Mouse (Mus musculus): ENCODE data around the gene Cyp2u1. TPM values are rescaled to one million over a fixed set of nuclear protein-coding genes. Genes with fewer than 3 reads are reported as not detected.

Gene Cyp2u1
- polyA plus RNA-seq, 1 experiment from 2014 or later, result 1.4 TPM

DNA sequence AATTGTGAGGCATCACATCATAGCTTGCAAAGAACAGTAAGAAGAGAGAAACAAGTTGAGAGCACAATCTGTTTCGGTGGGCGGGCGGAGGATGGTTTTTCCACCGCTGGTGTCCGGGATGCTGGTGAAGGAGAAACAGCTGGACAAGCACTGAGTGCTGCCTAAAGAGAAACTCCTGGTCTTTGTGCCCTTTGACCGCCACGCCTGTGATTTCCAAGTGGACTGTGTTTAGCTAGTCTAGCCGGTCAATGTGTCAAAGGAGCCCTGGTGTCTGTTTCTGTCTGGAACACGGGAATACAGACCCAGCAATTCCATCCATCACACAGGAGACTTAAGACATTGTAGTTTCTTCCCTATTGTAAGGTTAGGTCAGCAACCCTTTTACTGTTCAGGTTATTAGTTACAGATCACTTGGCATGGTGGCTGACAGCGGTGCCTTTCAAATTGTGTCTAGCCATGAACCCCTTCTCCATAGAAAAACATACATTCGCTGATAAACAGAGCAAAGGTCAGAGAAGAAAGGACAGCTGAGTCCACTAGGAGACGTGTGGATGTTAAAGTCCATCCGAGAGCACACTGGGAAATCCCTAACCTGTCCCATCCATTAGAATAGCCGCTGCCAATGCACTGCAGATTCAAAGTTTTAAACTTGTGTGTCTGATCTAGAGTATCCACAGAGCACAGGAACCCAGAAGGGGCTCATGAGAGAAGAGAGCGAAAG, 39.1 kb downstream of the Cyp2u1 start:
- Histone ChIP-seq H3K9ac (replicated peaks; ENCODE audit: low read length) (no peak overlapping the region), H3K27ac (replicated peaks; ENCODE audit: low read depth, low read length) (no peak overlapping the region), H3K4me1 (ENCODE audit: control insufficient read depth, insufficient read depth, low read length) (no peaks in the 10 kb centered on the region), H3K27me3 (ENCODE audit: control insufficient read depth, insufficient read depth, low read length) (no peaks in the 10 kb centered on the region), H3K4me3 (ENCODE audit: low read depth, low read length) (no peak overlapping the region), H3K9me3 (replicated peaks; ENCODE audit: control insufficient read depth, low read length) (no peaks in the 10 kb centered on the region), H3K36me3 (replicated peaks; ENCODE audit: control insufficient read depth, insufficient read depth, low read depth, low read length) (no peaks in the 10 kb centered on the region), H3K4me2 (ENCODE audit: low read depth, low read length) (no peak overlapping the region)
- WGBS, result 75% methylated on average over 15 of the region's 15 CpGs
- no peak for DNase-seq (ENCODE audit: low spot score)
- ATAC-seq (replicated peaks; ENCODE audit: insufficient number of reproducible peaks, low FRiP score, low TSS enrichment, low read depth), result no peak

DNA sequence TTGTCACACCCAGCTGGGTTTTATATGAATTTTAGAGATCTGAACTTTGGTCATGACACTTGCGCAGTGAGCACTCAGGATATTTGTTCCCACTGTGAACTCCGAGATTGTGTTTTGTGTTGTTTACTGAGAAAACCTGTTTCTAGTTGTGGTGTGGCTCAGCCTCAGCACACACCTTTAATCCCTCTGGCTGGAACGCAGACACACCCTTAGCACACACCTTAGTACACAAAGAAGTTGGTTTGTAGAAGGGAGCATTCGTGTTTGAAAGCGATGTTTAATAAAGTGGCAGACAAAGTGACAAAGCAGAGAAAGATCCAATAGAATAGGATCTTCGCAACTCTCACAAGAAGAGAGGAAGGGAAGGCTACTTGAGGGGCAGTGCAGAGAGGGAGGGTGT, 42.6 kb downstream of the Cyp2u1 start:
- no peaks in the 10 kb centered on the region for H3K36me3 ChIP-seq (replicated peaks; ENCODE audit: control insufficient read depth, insufficient read depth, low read depth, low read length)
- H3K4me1 ChIP-seq (ENCODE audit: control insufficient read depth, insufficient read depth, low read length), result no peaks in the 10 kb centered on the region
- no peak overlapping the region for H3K9ac ChIP-seq (replicated peaks; ENCODE audit: low read length)
- H3K27ac ChIP-seq (replicated peaks; ENCODE audit: low read depth, low read length), result no peak overlapping the region
- 95% methylated on average over 6 of the region's 6 CpGs for WGBS
- no peak for DNase-seq (ENCODE audit: low spot score)
- no peaks in the 10 kb centered on the region for H3K27me3 ChIP-seq (ENCODE audit: control insufficient read depth, insufficient read depth, low read length)
- no peak overlapping the region for H3K4me2 ChIP-seq (ENCODE audit: low read depth, low read length)
- no peak overlapping the region for H3K4me3 ChIP-seq (ENCODE audit: low read depth, low read length)
- no peaks in the 10 kb centered on the region for H3K9me3 ChIP-seq (replicated peaks; ENCODE audit: control insufficient read depth, low read length)
- ATAC-seq (replicated peaks; ENCODE audit: insufficient number of reproducible peaks, low FRiP score, low TSS enrichment, low read depth), result no peak

DNA sequence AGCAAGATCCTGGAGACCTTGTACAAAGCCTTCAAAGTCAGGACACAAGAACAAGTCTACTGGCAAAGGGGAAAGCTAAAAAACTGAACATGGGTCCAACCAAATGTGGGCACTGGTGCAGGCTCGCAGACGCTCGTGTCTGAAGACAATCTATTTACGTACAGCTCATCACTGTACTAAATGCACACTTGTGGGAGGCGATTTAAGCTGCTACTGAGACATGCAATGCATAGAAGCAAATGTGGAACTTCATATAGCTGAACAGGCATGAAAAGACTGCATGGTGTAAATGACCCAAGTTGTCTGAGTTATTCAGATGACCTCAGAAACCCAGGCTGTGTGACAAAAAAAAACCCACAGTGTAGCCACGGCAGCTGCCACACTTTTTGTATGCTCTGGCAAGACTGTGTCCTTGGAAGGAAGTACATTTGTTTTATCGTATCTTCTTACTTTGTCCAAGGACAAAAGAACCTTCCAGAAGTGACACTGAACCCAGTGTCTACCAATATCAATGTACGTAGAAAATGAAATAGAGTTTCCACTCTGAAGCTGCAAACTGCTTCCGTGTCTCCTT, 43.5 kb downstream of the Cyp2u1 start:
- no peaks in the 10 kb centered on the region for H3K36me3 ChIP-seq (replicated peaks; ENCODE audit: control insufficient read depth, insufficient read depth, low read depth, low read length)

DNA sequence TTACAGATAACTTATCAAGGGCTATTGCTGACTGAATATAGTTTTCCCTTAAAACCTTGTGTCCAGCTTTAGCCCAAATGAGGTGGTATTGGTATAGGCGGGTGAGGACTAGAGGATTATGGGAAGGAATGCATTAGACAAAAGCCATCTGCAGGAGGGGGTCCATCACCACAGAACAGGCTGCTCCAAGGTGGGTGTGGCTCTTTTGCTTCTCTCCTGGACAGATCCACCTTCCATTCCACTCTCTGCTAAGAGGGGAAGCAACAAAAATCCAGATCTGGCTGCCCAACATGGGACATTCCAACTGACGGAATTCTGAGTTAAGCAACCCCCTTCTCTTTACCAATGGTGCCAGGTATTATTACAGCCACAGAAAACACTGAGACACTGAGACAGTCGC, 44.1 kb downstream of the Cyp2u1 start:
- ATAC-seq (replicated peaks; ENCODE audit: insufficient number of reproducible peaks, low FRiP score, low TSS enrichment, low read depth) (no peak), DNase-seq (ENCODE audit: low spot score) (no peak)
- Histone ChIP-seq H3K9ac (replicated peaks; ENCODE audit: low read length) (no peak overlapping the region), H3K36me3 (replicated peaks; ENCODE audit: control insufficient read depth, insufficient read depth, low read depth, low read length) (no peaks in the 10 kb centered on the region), H3K27me3 (ENCODE audit: control insufficient read depth, insufficient read depth, low read length) (no peaks in the 10 kb centered on the region), H3K9me3 (replicated peaks; ENCODE audit: control insufficient read depth, low read length) (no peaks in the 10 kb centered on the region), H3K4me2 (ENCODE audit: low read depth, low read length) (no peak overlapping the region), H3K27ac (replicated peaks; ENCODE audit: low read depth, low read length) (no peak overlapping the region), H3K4me3 (ENCODE audit: low read depth, low read length) (no peak overlapping the region), H3K4me1 (ENCODE audit: control insufficient read depth, insufficient read depth, low read length) (no peaks in the 10 kb centered on the region)
- 87% methylated on average over 3 of the region's 3 CpGs for WGBS

More for the DNA sequence above, 43.5 kb downstream of the Cyp2u1 start:
- no peak overlapping the region for H3K27ac ChIP-seq (replicated peaks; ENCODE audit: low read depth, low read length)
- no peak overlapping the region for H3K4me2 ChIP-seq (ENCODE audit: low read depth, low read length)
- H3K27me3 ChIP-seq (ENCODE audit: control insufficient read depth, insufficient read depth, low read length), result no peaks in the 10 kb centered on the region
- no peak overlapping the region for H3K9ac ChIP-seq (replicated peaks; ENCODE audit: low read length)
- no peak for DNase-seq (ENCODE audit: low spot score)
- no peaks in the 10 kb centered on the region for H3K9me3 ChIP-seq (replicated peaks; ENCODE audit: control insufficient read depth, low read length)
- ATAC-seq (replicated peaks; ENCODE audit: insufficient number of reproducible peaks, low FRiP score, low TSS enrichment, low read depth), result no peak
- WGBS, result 92% methylated on average over 9 of the region's 9 CpGs
- H3K4me3 ChIP-seq (ENCODE audit: low read depth, low read length), result no peak overlapping the region
- no peaks in the 10 kb centered on the region for H3K4me1 ChIP-seq (ENCODE audit: control insufficient read depth, insufficient read depth, low read length)

DNA sequence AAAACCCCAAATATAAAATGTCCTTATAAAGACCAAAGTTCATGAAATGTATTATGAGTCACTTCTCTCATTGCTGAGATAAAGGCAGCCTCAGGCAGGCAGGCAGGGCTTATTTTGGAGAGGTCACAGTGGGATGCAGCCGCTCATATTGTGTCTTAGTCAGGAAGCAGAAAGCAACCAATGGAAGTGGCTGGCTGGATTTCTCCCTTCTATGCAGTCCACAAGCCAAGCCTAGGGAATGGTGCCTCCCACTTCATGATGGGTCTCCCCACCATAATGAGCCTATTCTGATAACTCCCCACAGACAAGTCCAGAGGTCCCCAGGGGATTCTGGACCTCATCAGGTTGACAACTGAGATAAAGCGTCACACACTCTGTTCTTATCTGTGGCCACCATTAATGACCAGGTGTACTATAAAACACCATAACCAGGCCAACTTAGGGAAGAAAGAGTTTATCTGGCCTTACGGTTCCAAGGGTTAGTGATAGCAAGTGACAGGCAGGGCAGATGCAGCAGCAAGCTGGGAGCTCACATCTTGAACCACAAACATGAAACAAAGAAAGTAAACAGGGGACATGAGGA, 47.5 kb downstream of the Cyp2u1 start:
- Histone ChIP-seq H3K4me3 (ENCODE audit: low read depth, low read length) (no peak overlapping the region), H3K27ac (replicated peaks; ENCODE audit: low read depth, low read length) (no peak overlapping the region), H3K9ac (replicated peaks; ENCODE audit: low read length) (no peak overlapping the region), H3K27me3 (ENCODE audit: control insufficient read depth, insufficient read depth, low read length) (no peaks in the 10 kb centered on the region), H3K4me2 (ENCODE audit: low read depth, low read length) (no peak overlapping the region), H3K36me3 (replicated peaks; ENCODE audit: control insufficient read depth, insufficient read depth, low read depth, low read length) (no peaks in the 10 kb centered on the region), H3K9me3 (replicated peaks; ENCODE audit: control insufficient read depth, low read length) (no peaks in the 10 kb centered on the region), H3K4me1 (ENCODE audit: control insufficient read depth, insufficient read depth, low read length) (no peaks in the 10 kb centered on the region)
- ATAC-seq (replicated peaks; ENCODE audit: insufficient number of reproducible peaks, low FRiP score, low TSS enrichment, low read depth), result no peak
- 90% methylated on average over 3 of the region's 3 CpGs for WGBS
- no peak for DNase-seq (ENCODE audit: low spot score)

DNA sequence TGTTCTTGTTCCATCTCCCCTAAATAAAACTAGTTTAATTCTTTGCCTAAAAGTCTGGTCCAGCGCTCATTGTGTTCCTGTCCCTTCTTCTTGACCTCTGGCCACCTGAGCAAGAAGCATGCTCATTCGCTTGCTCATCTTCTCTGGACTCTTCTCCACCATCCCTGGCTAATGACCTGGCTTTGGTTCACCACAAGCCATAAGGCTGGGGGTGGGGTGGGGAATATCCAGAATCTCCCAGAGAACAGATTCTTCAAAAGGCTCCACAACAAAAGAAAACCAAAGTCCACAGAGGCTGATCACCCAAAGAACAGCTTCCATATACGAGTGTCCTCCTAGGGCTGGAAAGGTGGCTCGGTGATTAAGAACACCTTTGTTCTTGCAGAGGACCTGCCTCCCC, 48.0 kb downstream of the Cyp2u1 start:
- Histone ChIP-seq H3K4me2 (ENCODE audit: low read depth, low read length) (no peak overlapping the region), H3K9ac (replicated peaks; ENCODE audit: low read length) (no peak overlapping the region), H3K4me1 (ENCODE audit: control insufficient read depth, insufficient read depth, low read length) (no peaks in the 10 kb centered on the region), H3K4me3 (ENCODE audit: low read depth, low read length) (no peak overlapping the region), H3K9me3 (replicated peaks; ENCODE audit: control insufficient read depth, low read length) (no peaks in the 10 kb centered on the region), H3K36me3 (replicated peaks; ENCODE audit: control insufficient read depth, insufficient read depth, low read depth, low read length) (no peaks in the 10 kb centered on the region), H3K27me3 (ENCODE audit: control insufficient read depth, insufficient read depth, low read length) (no peaks in the 10 kb centered on the region), H3K27ac (replicated peaks; ENCODE audit: low read depth, low read length) (no peak overlapping the region)
- DNase-seq (ENCODE audit: low spot score), result no peak
- WGBS, result 91% methylated on average over 4 of the region's 4 CpGs
- no peak for ATAC-seq (replicated peaks; ENCODE audit: insufficient number of reproducible peaks, low FRiP score, low TSS enrichment, low read depth)

DNA sequence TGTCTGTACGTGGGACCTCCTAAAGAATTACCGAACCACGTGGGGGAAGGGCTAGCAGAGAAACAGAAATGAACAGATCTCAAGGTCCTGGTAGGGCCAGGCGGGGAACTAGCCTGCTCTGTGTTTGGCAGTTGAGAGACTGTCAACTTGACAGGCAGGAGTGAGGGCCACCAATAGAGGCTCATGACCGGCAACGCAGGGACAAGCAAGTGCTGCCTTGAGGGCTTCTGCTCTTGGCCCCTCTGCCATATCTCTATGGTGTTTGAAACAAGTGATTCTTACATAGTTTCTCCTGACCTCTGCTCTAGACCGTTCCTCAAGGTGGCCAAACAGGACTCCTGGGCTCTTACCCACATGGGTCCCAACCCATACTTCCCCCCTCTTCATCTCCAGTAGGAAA, 51.4 kb downstream of the Cyp2u1 start:
- H3K4me2 ChIP-seq (ENCODE audit: low read depth, low read length), result no peak overlapping the region
- H3K9ac ChIP-seq (replicated peaks; ENCODE audit: low read length), result no peak overlapping the region
- H3K4me3 ChIP-seq (ENCODE audit: low read depth, low read length), result no peak overlapping the region
- no peaks in the 10 kb centered on the region for H3K9me3 ChIP-seq (replicated peaks; ENCODE audit: control insufficient read depth, low read length)
- DNase-seq (ENCODE audit: low spot score) (no peak), ATAC-seq (replicated peaks; ENCODE audit: insufficient number of reproducible peaks, low FRiP score, low TSS enrichment, low read depth) (no peak)
- WGBS, result 89% methylated on average over 7 of the region's 7 CpGs
- H3K27me3 ChIP-seq (ENCODE audit: control insufficient read depth, insufficient read depth, low read length), result no peaks in the 10 kb centered on the region
- no peaks in the 10 kb centered on the region for H3K4me1 ChIP-seq (ENCODE audit: control insufficient read depth, insufficient read depth, low read length)
- no peak overlapping the region for H3K27ac ChIP-seq (replicated peaks; ENCODE audit: low read depth, low read length)
- no peaks in the 10 kb centered on the region for H3K36me3 ChIP-seq (replicated peaks; ENCODE audit: control insufficient read depth, insufficient read depth, low read depth, low read length)

DNA sequence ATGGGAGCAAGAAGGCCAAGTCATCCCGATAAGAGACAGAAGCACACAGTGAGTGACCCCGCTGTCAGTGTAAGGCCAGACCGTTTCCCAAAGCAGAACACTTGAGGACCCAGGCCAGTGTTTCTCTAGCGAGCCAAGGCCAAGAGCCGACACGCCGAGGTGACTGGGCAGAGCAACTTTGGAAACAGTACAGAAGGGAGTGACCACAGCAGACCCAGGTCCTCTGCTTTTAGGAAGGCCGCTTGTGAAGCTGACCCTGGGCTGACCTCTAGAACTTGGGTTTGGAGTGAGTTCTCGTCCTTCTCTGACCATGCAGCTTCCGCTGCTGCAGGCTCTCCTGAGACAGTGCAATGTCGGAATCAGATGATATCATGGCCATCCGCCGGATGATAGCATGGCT, 52.0 kb downstream of the Cyp2u1 start:
- no peaks in the 10 kb centered on the region for H3K27me3 ChIP-seq (ENCODE audit: control insufficient read depth, insufficient read depth, low read length)
- no peaks in the 10 kb centered on the region for H3K36me3 ChIP-seq (replicated peaks; ENCODE audit: control insufficient read depth, insufficient read depth, low read depth, low read length)
- no peak overlapping the region for H3K4me3 ChIP-seq (ENCODE audit: low read depth, low read length)
- ATAC-seq (replicated peaks; ENCODE audit: insufficient number of reproducible peaks, low FRiP score, low TSS enrichment, low read depth), result no peak
- H3K4me1 ChIP-seq (ENCODE audit: control insufficient read depth, insufficient read depth, low read length), result no peaks in the 10 kb centered on the region
- H3K9me3 ChIP-seq (replicated peaks; ENCODE audit: control insufficient read depth, low read length), result no peaks in the 10 kb centered on the region
- no peak overlapping the region for H3K27ac ChIP-seq (replicated peaks; ENCODE audit: low read depth, low read length)
- no peak overlapping the region for H3K4me2 ChIP-seq (ENCODE audit: low read depth, low read length)
- WGBS, result 86% methylated on average over 13 of the region's 13 CpGs
- no peak overlapping the region for H3K9ac ChIP-seq (replicated peaks; ENCODE audit: low read length)
- DNase-seq (ENCODE audit: low spot score), result no peak

All from embryonic facial prominence, embryonic 11.5 days (tissue).